Mouse (Mus musculus) hindbrain, embryonic 11.5 days (tissue): ENCODE results near the gene Hist1h1b. TPM values are rescaled to one million over a fixed set of nuclear protein-coding genes. Genes with fewer than 3 reads are reported as not detected.
A peak's percentile ranks its signal among the peaks of the same experiment; 100 is the strongest.
"Not testable (repeated sequence)": the region's sequence is repeated elsewhere in the genome, so short reads cannot be mapped to it uniquely, and the experiment has no call there.

Source experiments
- ATAC-seq: fragments of 200-750 bp; cut with Nextera tagmentation; 2 replicates; pipeline ENCODE4 v1.8.0; 2017; ENCODE audit warnings: mild to moderate bottlenecking, moderate TSS enrichment, moderate library complexity; ENCODE audit not compliant: low FRiP score
- DNase-seq: peaks from one replicate; pipeline ENCODE4 v3.0.0-alpha.2; 2015; ENCODE audit warnings: low spot score
- H3K27ac ChIP-seq: fragments of 300-500 bp; sonication (generic); 2 replicates; pipeline ENCODE4 v1.5.1; 2014; ENCODE audit warnings: mild to moderate bottlenecking, low read depth, low read length
- H3K27me3 ChIP-seq: fragments of 300-500 bp; sonication (generic); 2 replicates; pipeline ENCODE4 v1.6.1; 2014; ENCODE audit warnings: mild to moderate bottlenecking, low read length, moderate library complexity, mixed read lengths; ENCODE audit not compliant: control insufficient read depth, insufficient read depth
- H3K36me3 ChIP-seq: fragments of 300-500 bp; sonication (generic); 2 replicates; pipeline ENCODE4 v1.6.1; 2014; ENCODE audit warnings: mild to moderate bottlenecking, low read length, moderate library complexity, mixed read lengths; ENCODE audit not compliant: control insufficient read depth, insufficient read depth
- H3K4me1 ChIP-seq: fragments of 300-500 bp; sonication (generic); replicated peaks from 2 replicates; pipeline ENCODE4 v1.6.1; 2014; ENCODE audit warnings: low read length, mixed read lengths; ENCODE audit not compliant: control insufficient read depth, insufficient read depth
- H3K4me2 ChIP-seq: fragments of 300-500 bp; sonication (generic); replicated peaks from 2 replicates; pipeline ENCODE4 v1.6.1; 2014; ENCODE audit warnings: mild to moderate bottlenecking, low read depth, low read length
- H3K4me3 ChIP-seq: fragments of 300-500 bp; sonication (generic); 2 replicates; pipeline ENCODE4 v1.5.1; 2014; ENCODE audit warnings: low read depth, low read length
- H3K9ac ChIP-seq: fragments of 300-500 bp; sonication (generic); 2 replicates; pipeline ENCODE4 v1.6.1; 2014; ENCODE audit warnings: low read depth, low read length
- H3K9me3 ChIP-seq: fragments of 300-500 bp; sonication (generic); 2 replicates; pipeline ENCODE4 v1.6.1; 2016; ENCODE audit warnings: low read length; ENCODE audit not compliant: control insufficient read depth
- WGBS: fragments of 180-500 bp; shearing (Covaris S2); extraction: QIAGEN DNeasy Blood & Tissue Kit; methylation state at CpG from one replicate; pipeline ENCODE4 v1.1.7; 2014; 5-methylcytosine and 5-hydroxymethylcytosine counted together
- polyA plus RNA-seq: library from polyadenylated mRNA; unstranded; fragments of >200 nt; fragmentation: Nextera tagmentation; extraction: Ambion mirVana; gene quantifications from 2 replicates; pipeline ENCODE4 v1.2.1, GENCODE M21; 2014

Gene Hist1h1b
- 19.1 TPM in 2 replicates for polyA plus RNA-seq

- Histone ChIP-seq H3K4me1 (no peaks in the 10 kb centered on the region), H3K27ac (peak within 1 kb of the TSS; percentile 95), H3K4me2 (peak within 1 kb of the TSS; percentile 84), H3K36me3 (no peaks in the 10 kb centered on the region), H3K9me3 (no peaks in the 10 kb centered on the region), H3K9ac (peak within 1 kb of the TSS; percentile 79), H3K27me3 (no peaks in the 10 kb centered on the region), H3K4me3 (peak within 1 kb of the TSS; percentile 55)
- ATAC-seq (peak; percentile 53), DNase-seq (peak; percentile 80)
- WGBS = under 1% methylated on average over 44 of the region's 44 CpGs
Observed at GRCm38 (mm10) chr13:21779767-21780731, at the start of gene Hist1h1b. Gene Hist1h1b (minus strand): TSS chr13:21780625.

- 94% methylated on average over 3 of the region's 3 CpGs for WGBS
- DNase-seq = no peak
- no peaks in the 10 kb centered on the region for H3K4me1 ChIP-seq
- no peak overlapping the region for H3K4me3 ChIP-seq
- no peaks in the 10 kb centered on the region for H3K9me3 ChIP-seq
- no peaks in the 10 kb centered on the region for H3K36me3 ChIP-seq
- ATAC-seq = no peak
- no peak overlapping the region for H3K9ac ChIP-seq
- H3K27me3 ChIP-seq = no peaks in the 10 kb centered on the region
- H3K27ac ChIP-seq = no peak overlapping the region
- no peak overlapping the region for H3K4me2 ChIP-seq
Observed at GRCm38 (mm10) chr13:21828511-21828910, 48.1 kb upstream of the Hist1h1b start.

- not testable (repeated sequence) for H3K4me3 ChIP-seq, DNase-seq, H3K9ac ChIP-seq, ATAC-seq, H3K27ac ChIP-seq, H3K4me1 ChIP-seq, H3K4me2 ChIP-seq, H3K9me3 ChIP-seq, H3K36me3 ChIP-seq, H3K27me3 ChIP-seq
- WGBS = 76% methylated on average over 6 of the region's 16 CpGs
Observed at GRCm38 (mm10) chr13:21820082-21820890, 39.9 kb upstream of the Hist1h1b start.

- not testable (repeated sequence) for H3K4me3 ChIP-seq, H3K27me3 ChIP-seq, H3K4me1 ChIP-seq, H3K36me3 ChIP-seq, H3K9me3 ChIP-seq, H3K27ac ChIP-seq, DNase-seq, H3K9ac ChIP-seq
- peak overlapping the region; percentile 11; the same call in 1 of the 2 replicates for H3K4me2 ChIP-seq
- under 1% methylated on average over 14 of the region's 14 CpGs for WGBS
- peak; percentile 66 for ATAC-seq
Observed at GRCm38 (mm10) chr13:21812092-21812491, 31.7 kb upstream of the Hist1h1b start.

- DNase-seq, H3K4me1 ChIP-seq, H3K9me3 ChIP-seq, H3K27ac ChIP-seq, H3K36me3 ChIP-seq, H3K9ac ChIP-seq, H3K27me3 ChIP-seq, H3K4me3 ChIP-seq: not testable (repeated sequence)
- ATAC-seq = peak; percentile 54
- H3K4me2 ChIP-seq = peak within 1 kb of the TSS; percentile 11; the same call in 1 of the 2 replicates
- no CpG with 5 or more reads among the region's 24 CpGs for WGBS
Observed at GRCm38 (mm10) chr13:21811539-21811938, 31.1 kb upstream of the Hist1h1b start, which contains the start of gene Hist1h4m. Gene Hist1h4m (plus strand): TSS chr13:21811746.

GRCm38 (mm10) chr13:21811074-21811473 lies 30.6 kb upstream of the Hist1h1b start:
- DNase-seq, H3K9me3 ChIP-seq, H3K27me3 ChIP-seq, H3K36me3 ChIP-seq, H3K4me1 ChIP-seq, H3K4me3 ChIP-seq, H3K4me2 ChIP-seq, H3K9ac ChIP-seq, H3K27ac ChIP-seq: not testable (repeated sequence)
- ATAC-seq = peak; percentile 48
- WGBS = no CpG with 5 or more reads among the region's 8 CpGs

GRCm38 (mm10) chr13:21810073-21810472 lies 29.6 kb upstream of the Hist1h1b start, which contains the start of the genes Hist1h2bq and Hist1h2ao:
Gene Hist1h2bq (minus strand): TSS chr13:21810197.
Gene Hist1h2ao (plus strand): TSS chr13:21810465.
- not testable (repeated sequence) for H3K4me1 ChIP-seq, H3K27ac ChIP-seq, H3K4me2 ChIP-seq, H3K27me3 ChIP-seq, DNase-seq, H3K4me3 ChIP-seq, H3K9ac ChIP-seq, H3K36me3 ChIP-seq, H3K9me3 ChIP-seq
- ATAC-seq = peak; percentile 98
- WGBS = no CpG with 5 or more reads among the region's 23 CpGs

GRCm38 (mm10) chr13:21803058-21803457 lies 22.6 kb upstream of the Hist1h1b start:
- not testable (repeated sequence) for H3K27ac ChIP-seq

More at GRCm38 (mm10) chr13:21803058-21803457, 22.6 kb upstream of the Hist1h1b start:
- H3K36me3 ChIP-seq, H3K4me2 ChIP-seq, H3K4me1 ChIP-seq, H3K9me3 ChIP-seq, H3K27me3 ChIP-seq, H3K4me3 ChIP-seq, DNase-seq, H3K9ac ChIP-seq: not testable (repeated sequence)
- WGBS = no CpG with 5 or more reads among the region's 4 CpGs
- ATAC-seq = peak; percentile 75
